Mouse (Mus musculus) naive thymus-derived CD4-positive, alpha-beta T cell, adult 2 months (primary cell): ENCODE data around the gene Klri1.
A peak's percentile ranks its signal among the peaks of the same experiment; 100 is the strongest.
"Not testable (repeated sequence)": the region's sequence is repeated elsewhere in the genome, so short reads cannot be mapped to it uniquely, and the experiment has no call there.

ENCODE experiments used
- DNase-seq: peaks from one replicate; pipeline ENCODE4 v3.0.0-alpha.2; 2011; ENCODE audit warnings: low read depth

The Klri1 gene

DNA sequence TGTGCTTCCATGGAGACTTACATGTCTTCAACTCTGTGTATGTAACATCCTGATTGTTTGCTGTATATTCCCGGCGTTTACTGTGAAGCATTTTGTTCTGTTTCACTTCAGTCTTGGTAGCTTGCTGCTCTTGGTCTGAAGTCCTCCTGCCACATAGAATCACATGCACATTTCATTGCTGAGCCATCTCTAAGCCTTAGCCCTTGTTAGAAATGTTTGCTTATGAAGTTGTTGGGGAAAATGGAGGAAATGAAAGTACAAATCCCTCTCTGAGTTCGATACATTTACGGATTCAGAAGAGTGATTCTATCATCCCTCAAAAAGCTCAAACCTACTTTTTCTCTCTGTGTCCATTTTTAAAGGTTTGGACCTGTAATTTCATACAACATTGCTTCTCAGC is at the start of gene Klri1:
Klri1 (minus strand) TSS at position 101 of the 400 bp plus-strand sequence.
- no peak for DNase-seq

DNA sequence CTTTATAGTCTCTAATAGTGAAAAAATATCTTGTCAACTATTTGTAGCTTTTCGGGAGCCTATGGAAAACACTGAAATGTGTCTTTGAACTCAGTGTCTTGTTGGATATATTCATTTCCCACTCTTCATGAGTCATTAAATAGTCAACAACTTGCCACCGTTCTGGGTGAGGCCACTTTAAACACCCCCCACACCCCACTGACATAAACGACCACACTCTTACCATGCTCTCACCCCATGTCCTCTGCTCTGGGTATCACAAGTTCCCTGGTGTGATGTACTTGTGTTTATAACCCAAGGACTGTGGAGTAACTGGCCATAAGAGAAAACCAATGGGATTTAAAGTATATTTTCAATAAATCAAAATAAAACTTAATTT is 30.7 kb upstream of the Klri1 start:
- no peak for DNase-seq

DNA sequence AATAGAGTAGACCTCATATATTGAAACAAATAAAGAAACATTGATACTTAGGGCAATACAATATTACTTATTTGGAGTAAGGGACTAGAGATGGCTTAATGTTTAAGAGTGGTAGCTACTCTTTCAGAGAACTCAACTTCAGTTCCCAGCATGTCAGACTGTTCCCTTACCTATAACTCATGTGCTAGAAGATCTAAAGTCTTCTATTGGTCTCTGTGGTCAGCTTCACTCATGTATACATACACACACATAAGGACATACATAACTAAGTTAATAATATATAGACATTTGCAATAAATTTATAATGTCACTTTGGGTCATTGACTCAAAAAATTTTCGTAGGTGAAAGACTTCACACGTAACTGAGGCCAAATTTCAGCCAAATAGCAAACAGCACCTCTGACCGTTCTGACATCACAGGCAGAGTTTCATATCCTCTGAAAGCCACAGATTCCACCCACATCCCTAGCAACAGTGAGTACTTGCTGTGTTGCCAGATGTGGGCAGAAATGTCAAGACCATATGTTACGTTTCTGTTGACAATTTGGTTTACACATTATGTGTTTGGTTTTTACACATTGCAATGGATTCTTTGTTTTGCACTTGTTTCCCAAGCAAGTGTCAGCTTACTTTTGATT is 30.2 kb upstream of the Klri1 start:
- DNase-seq = peak; percentile 48

DNA sequence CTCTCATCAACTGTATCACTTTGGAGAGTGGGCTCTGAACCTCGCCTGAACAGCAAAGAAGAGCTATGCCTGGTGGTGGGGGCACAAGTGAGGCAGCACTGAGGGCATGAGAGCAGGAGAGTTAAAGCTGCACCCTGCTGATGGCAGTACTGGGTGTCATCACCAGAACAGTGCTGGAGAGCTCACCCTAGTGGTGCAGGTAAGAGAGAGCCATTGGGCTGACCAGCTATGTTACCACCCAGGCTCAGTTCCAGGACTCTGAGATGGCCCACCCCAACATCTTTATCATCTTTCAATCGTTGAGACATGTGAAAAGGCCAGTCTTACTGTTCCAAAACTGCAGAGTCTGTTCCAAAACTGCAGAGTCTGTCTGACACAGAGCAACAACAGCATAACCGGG is 29.2 kb upstream of the Klri1 start:
- peak; percentile 15 for DNase-seq

DNA sequence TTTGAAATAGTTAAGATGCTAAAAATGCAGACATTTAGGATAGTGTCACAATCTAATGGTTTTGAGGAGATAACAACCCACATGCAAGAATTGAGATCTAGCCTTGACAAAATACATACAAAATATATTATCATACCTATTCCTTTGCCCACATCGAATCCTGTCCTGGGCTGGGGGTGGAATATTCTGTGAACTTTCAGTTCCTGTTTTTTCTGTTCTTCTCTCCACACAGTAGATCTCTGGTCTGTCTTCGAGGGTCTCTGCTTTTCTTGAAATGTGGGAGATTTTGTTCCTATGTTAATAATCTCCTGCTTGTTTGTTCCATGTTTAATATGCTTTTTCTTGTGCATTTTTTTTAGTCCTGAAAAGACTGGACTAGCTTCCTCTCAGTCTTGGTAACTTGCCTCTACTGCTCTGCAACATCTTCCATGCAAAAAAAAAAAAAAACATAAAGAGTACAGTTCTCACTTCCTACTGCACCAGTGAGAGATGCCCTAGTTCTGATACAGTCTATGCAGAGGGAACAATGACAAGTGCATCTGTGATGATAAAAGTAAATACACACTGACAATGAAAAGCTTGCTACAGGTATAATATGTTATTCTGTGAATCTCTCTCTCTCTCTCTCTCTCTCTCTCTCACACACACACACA is 23.3 kb upstream of the Klri1 start, which contains the start of gene Klri2:
Klri2 (minus strand) TSS at position 416 of the 653 bp plus-strand sequence.
- no peak for DNase-seq

DNA sequence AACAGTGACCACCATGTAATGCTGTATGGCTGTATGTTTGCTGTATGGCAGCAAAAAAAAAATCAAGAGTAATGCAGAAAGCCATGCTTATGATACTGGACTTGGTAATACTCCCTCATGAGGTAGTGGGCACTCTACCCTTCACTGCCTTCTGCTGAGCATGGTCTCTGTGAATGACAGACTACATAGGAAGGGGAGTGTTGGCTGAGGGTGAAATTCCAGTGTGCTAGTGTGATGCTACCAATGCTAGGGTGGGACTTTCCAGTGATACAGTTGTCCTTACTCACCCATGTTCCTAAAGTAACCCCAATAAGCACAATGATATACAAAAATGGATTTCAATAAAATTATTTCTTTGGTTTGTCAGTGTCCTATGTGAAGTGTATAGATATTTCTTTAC is 19.5 kb upstream of the Klri1 start:
- no peak for DNase-seq

DNA sequence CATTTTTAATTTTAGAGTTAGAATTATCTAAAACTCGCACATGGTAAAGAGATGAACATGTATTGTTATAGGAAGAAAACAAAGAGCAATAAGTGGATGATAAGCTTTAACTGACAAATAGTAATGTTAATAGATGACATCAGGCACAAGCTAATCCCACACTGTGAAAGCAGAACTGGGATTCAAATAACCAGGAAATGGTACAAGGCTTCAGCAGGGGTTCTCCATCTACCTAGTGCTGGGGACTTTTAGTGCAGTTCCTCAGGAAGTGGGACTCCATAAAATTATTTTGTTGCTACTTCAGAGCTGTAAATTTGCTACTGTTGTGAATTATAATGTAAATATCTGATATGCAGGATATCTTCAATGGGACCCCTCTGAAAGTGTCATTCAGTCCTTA is 10.3 kb upstream of the Klri1 start:
- DNase-seq = no peak

DNA sequence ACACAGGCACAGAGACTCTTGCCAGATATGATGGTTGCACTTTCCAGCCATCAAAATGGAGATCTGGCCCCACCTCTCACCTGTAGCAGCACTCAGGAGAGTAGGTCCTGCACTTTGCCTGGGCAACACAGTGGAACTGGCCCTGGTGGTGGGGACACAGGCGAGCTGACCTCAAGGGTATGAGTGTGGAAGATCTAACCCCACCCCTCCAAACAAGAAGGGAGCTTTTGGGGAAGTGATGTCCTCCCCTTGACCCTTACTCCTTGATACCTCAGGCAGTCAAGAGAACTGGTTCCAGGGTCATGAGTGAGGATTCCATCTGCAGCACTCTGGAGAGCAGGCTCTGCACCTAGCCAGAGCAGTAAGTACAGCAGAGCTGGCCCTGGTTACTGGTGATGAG is 4.5 kb upstream of the Klri1 start:
- no peak for DNase-seq

DNA sequence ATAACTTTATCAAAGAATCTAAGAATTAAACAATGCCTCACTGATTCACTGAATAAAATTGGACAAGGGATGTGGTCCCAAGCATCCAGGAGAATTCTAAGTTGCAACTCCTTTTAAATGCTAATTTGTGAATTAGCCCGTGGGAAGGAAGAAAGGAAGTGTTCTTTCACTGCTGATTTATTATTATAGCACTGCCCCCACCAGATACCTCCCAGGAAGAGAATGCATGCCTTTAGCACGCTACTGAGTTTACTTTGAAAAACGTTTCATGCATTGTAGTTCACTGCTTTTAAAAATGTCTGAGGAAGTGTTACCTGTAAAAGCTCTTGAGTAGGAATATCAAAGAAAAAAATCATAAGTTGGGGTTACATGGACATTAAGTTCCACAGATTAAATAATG is 3.6 kb upstream of the Klri1 start:
- DNase-seq = no peak

DNA sequence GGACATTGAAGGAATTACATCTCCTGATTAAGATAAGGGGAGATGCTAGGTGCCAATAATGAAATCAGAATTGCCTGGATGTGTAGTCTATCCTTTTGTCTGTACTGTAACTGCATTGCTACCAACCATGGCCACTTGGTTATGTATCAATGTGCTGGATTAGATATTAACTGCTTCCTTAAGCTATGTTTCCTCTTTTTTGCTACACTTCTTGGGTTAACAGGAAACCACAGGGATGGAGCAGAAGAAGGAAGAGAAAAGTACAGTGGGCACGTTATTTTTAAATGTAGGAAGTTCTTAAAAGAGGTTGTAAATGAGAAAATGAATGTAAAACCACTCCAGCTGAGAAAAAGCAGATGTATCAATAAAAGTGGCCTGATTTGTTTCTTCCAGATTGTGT is 3.4 kb downstream of the Klri1 start:
- DNase-seq = no peak

DNA sequence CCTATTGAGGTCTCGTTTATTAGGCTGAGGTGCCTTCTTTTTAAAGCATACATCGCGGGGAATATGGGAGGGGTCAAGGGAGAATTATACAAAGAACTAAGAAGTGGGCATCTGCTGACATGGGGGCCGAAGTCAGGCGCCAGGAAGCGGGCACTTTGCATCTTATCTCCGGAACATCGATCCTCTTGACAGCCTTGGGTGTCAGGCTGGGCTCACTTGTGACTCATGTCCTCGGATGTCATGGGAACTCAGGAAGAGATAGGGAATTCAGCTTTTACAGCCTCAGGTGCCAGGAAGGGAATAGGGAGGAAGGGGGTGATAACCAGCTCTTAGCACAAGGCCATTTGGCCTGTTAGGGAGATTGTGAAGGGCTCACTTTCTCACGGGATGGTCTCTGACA is 25.5 kb downstream of the Klri1 start:
- not testable (repeated sequence) for DNase-seq

DNA sequence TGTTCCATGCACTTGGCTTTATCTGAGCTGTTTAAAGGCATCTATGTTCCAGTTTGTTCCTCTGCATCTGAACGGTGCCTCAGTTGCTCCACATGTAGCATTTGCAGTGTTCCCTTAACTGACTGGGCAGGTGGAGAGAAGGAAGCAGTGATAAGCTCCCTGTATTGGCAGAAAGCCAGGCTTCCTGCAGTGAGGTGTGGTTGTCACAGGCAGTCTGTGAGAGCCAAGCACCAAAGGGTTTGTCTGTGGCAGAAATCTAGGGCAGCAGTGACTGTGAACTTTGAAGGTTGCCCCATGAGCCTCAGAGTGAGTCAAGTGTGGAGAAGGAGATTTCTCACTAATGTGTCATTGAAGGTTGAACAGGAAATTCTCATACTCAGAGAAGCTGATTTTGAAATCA is 36.6 kb downstream of the Klri1 start:
- DNase-seq = peak; percentile 70

DNA sequence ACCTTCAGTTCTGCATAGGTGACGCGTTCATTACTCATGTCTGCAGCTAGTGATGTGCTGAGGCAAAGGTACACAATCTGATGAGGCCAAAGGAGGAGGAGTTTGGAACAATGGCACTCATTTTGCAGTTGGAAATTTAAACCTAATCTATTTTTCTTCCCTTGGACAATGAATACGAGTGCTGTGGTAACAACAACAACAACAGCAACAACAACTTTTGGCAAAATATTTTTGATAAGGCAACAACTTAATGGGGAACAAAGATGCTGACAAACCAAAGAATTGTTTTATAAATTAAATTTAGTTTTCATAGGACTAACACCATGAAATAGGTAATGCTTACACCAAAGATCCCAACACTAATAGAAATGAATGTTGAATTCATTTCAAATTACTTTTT is 38.1 kb downstream of the Klri1 start, which contains the start of gene Klrc1:
Klrc1 (minus strand) TSS at position 101 of the 400 bp plus-strand sequence.
- no peak for DNase-seq

DNA sequence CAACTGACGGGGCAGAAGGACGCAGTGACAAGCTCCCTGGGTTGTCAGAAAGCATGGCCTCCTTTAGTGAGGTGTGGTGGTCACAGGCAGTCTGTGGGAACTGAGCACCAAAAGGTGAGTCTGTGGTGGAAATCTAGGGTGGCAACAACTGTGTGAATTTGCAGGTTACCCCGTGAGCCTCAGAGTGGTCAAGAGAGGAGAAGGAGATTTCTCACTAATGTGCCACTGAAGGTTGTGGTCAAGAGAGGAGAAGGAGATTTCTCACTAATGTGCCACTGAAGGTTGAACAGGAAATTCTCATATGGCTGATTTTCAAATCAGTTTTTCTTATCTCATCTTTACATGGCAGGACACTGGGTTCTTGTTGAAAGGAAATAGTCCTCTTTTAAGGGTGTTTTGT is 55.6 kb downstream of the Klri1 start:
- DNase-seq = not testable (repeated sequence)

DNA sequence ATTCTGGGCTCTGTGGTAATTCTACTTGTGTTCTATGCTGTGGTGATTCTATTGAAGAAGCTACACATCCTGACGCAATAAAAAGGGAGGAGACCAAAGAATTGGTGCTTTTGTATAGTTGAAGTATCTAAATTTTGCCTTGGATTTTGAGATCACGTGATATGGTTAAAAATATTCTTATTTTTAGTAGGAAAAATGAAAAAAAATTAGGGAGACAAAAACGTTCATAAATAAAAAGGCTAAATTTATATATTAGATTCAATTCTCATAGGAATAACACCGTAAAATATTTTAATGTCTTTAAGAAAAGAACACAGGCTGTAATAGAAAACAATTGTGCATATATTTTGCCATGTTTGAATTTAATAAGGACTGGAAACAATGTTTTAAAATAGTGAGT is 56.3 kb downstream of the Klri1 start, which contains the start of gene Klrc2:
Klrc2 (minus strand) TSS at position 101 of the 400 bp plus-strand sequence.
- DNase-seq = not testable (repeated sequence)
